Mouse (Mus musculus) embryo, embryonic 11 days (tissue): Measurements from ENCODE around the gene Cpne7.

ENCODE experiments used
- DNase-seq: peaks from one replicate; pipeline ENCODE4 v3.0.0-alpha.2; 2015

Cpne7 gene

DNA sequence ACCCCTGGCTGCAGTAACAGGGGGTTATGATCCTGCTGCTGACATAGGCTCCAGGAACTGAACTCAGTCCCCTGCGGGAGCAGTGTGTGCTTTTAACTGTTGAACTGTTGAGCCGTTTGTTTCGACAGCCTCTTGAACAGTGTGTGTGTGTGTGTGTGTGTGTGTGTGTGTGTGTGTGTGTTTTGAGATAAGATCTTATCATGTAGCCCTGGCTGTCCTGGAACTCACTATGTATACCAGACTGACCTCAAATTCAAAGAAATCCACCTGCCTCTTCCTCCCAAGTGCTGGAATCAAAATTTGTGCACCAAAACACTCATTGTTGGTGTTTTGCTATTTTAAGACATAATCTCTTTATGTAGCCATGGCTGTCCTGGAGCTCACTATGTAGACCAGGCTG lies 2.5 kb upstream of the Cpne7 start:
- no peak for DNase-seq

DNA sequence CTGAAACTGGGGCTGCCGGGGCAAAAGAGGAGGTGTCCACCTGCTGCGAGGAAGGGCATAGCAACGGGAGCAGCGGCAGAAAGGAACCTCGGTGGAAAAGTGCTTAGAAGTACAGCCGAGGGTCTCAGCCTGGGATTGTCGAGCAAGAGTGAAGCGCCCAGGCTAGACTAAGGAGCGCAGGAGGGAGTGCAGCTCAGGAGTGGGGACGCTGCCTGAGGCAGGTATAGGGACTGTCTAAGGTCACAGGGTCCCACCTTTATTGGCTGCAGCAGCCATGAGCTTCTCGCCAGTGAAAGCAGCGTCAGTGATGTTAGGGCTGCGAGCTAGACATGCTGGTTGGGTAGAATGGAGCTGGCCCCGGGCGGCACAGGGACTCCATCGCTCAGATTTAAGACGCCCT lies 570 bp downstream of the Cpne7 start:
- no peak for DNase-seq

DNA sequence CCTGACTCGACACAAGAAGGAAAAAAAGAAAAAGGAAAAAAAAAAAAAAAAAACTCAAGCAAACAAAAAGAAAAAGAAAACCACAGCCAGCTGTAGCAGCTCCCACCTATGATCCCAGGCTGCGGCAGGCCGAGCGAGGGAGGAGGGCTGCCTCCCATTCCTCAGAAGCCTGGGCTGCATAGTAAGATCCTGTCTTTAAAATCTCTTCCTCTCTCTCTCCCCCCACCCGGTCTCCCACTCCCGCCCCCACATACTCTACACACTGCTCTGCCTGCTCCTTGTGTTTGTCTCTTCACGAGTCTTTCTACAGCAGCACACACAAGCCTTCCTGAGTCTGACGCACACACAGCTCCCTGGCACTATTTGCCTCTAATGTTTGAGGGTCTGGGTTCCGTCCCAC lies 4.9 kb downstream of the Cpne7 start:
- DNase-seq, result no peak

DNA sequence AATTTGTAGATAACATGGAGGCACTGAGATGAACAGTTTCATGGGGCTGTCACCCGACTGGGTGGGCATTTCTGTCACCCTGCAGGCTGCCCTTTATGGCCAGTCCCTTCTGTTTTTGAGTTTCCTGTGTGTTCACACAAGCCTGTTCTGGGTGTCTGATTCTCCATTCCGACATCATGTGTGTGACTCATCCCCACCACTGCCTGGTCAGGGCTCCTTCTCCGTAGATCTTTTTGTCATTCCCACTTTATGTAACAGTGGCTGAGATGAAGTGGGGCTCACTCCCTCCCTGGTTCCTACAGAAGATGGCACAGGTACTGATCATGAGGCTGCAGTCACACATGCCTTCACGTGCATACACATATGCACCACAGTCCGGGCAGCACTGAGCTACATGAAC lies 5.5 kb downstream of the Cpne7 start:
- DNase-seq, result no peak

DNA sequence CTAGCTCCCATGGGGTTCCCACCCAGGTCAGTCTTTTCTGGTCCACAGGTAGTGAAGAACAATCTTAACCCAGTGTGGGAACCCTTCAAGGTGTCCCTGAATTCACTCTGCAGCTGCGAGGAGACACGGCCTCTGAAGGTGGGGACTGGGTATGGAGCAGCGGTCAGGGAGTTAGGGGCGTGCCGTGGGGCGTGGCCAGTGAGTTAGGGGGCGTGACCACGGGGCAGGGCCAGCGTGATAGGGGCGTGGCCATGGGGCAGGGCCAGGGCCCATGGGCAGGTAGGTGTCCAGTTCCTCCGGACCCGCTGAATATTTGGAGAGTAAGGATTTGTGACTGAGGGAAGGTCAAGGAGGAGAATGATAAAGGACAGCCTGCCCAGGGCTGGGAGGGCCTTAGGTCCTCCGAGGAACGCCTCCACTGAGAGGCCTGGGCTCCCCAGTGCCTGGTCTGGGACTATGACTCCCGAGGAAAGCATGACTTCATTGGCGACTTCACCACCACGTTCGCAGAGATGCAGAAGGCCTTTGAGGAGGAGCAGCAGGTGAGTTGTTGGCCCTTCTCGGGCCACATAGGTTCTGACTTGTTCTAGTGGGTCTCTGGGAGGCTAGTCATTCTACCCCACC lies 9.1 kb downstream of the Cpne7 start:
- peak; percentile 68 for DNase-seq

DNA sequence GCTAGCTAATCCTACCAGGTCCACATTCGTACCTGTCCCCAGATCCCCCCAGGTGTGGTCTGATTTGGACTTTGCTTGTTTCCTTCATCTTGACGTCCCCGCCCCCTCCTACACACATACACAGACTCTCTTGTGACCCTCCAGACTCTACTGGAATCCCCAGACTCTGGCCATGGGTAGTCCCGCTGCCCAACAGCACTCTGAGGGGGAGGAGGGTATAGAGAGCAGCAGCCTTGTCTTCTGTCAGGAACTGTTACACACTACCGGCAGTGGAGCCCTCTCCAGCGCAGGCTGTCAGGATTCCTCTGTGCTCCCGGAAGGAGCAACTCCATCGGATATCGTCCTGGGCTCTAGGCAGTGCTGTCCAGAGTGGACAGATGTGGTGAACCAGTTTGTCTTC lies 13.9 kb downstream of the Cpne7 start:
- no peak for DNase-seq

DNA sequence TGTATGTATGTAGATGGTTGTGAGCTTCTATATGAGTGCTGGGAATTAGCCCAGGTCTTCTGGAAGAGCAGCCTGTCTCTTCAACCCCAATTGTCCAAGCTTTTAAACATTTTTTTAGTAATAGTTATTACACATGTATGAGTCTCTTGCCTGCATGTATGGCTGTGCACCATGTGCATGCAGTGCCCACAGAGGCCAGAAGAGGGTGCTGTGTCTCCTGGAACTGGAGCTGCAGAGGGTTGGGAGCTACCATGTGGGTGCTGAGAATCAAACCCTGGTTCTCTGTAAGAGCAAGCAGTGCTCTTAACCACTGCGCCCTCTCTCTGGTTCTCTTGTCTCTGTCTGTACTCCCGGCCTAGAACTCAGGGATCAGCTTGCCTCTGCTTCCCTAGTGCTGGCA lies 15.8 kb downstream of the Cpne7 start:
- DNase-seq, result no peak

DNA sequence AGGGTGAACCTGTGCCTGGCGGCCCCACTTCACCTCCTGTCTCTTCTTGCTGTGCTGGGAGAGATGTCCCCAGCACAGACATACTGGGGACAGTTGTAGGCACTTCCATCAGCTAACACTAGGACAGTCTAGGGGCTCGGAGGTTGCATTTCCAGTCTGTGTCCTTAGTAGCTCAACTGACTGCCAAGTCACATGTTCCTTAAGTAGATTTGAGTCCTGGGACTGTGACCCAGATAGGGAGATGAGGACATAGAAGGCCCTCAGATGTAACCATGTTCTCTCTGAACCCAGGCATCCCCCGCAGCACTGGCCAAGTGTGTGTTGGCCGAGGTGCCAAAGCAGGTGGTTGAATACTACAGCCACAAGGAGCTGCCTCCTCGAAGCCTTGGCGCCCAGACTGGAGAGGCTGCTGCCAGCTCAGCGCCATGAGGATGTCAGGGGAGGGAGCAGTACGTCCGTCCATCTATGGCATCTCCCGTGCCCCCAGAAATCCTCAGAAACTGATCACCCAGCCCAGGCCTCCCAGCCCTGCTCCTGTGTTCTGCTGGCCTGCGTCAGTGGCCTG lies 17.1 kb downstream of the Cpne7 start:
- DNase-seq, result no peak

DNA sequence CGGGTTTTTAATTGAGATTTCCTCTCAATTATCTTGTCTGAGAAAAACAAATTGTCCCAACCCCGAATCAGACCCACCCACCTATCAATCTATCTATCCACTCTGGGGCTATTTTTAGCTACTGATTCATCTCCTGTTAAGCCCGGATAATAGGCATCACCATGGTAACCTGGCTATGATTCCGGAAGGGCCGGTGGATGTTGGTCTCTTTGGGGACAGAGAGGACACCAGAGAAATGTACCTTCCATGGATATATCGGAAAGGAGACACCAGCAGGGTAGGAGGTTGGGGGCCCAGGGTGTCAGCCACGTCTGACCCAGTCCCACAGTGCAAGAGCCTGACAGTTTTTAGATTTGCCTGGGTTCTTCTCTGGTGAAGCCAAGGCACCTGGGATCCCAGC lies 18.2 kb downstream of the Cpne7 start:
- DNase-seq, result peak; percentile 60

DNA sequence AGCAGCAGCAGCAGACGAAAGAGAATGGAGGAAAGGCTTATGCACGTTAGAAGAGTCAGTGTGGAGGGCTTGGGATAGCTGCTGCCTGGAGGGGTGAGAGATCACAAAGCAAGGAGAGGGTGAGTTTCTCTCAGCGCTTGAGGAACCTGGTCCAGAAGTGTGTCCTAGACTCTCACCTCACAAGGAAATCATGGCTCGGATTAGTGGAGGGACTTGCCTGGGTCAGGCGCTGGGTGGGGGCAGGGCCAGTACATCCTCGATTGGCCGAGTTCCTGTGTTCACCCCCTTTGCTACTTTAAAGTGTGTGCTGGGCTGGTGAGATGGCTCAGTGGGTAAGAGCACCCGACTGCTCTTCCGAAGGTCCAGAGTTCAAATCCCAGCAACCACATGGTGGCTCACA lies 18.6 kb downstream of the Cpne7 start:
- no peak for DNase-seq

DNA sequence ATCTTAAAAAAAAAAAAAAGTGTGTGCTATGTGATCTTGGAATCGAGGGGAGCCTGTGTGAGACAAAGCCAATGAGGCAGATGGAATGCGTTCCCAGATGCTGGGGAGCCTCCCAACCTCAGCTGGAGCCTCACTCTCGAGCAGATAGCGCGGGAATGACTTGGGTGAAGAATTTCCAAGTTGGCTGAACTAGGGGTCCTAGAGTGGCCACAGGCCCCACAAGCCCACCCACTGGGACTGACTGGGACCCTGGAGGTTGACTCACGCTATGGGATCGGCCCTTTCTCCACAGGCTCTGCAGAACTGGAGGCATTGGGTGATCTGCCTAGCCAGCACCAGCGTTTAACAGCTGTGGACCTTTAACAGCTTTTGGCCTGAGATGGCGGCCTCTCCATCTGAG lies 19.1 kb downstream of the Cpne7 start:
- DNase-seq, result no peak

DNA sequence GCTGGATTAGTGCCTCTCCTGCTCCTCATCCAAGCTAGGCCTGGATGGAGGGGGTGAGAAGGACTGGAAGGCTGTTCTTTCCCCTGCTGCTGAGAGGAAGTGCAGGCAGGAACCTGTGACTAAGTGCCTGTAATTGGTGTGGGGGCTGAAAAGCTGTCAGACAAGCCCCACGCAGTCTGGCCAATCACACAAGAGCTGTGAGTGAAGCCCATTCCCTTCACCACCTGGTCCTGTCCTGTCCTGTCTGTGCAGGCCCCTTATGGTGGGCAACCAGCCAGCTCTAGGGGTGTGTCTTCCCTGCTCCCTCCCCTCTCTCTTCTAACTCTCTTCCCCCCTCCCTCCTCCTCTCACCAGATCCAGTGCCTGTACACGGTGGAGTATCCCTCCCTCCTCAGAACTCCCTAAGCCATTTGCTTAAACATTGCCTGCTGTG lies 20.5 kb downstream of the Cpne7 start:
- peak; percentile 71 for DNase-seq

DNA sequence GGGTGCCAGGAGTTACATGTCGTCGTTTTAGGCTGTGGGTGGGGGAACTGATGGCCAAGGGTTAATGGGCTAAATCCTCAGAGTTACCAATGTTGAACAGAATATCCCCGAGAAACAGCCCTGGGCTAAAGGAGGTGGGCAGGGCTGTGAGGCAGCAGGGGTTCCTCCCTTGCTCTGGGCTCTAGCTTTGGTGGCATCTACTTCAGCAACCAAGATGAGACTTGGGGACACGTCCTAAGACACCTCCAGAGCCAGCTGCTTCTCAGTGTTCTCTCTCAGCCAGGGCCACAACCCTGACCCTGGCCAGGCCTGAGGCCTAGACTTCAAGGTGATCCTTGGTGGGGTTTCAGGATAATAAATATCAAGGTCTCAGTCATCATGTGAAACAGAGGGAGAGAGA lies 21.6 kb downstream of the Cpne7 start:
- DNase-seq, result no peak

DNA sequence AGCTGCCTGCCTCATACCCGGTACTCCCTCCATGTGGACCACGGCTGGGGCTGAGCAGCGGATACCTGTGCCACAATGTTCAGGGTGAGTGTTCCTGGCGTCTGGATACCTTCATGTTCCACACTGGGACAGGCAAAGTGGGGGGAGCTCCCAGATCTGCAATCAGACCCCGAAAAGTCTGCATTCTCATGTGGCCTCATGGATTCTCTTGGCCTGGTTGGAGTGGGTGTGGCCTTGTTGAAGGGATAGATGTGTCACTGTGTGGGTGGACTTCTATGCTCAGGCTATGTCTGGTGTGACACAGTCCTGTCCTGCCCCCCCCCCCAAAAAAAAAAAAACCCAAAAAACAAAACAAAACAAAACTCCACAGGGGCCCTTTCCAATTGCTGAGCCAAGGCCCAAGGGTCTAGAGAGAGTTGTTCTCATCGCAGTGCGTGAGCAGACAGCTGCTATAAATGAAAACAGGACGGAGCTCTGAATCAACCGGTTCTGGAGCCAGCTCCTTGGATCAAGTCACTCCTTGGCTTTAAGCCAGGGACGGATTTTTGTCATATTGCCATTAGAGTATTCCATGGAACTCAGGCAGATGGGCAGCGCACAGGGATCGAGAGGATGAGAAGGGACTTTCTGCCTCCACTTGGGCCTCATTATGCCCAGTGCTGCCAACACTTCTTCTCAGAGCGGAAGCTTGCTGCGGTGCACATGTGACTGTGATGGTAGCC lies 24.7 kb downstream of the Cpne7 start:
- no peak for DNase-seq

DNA sequence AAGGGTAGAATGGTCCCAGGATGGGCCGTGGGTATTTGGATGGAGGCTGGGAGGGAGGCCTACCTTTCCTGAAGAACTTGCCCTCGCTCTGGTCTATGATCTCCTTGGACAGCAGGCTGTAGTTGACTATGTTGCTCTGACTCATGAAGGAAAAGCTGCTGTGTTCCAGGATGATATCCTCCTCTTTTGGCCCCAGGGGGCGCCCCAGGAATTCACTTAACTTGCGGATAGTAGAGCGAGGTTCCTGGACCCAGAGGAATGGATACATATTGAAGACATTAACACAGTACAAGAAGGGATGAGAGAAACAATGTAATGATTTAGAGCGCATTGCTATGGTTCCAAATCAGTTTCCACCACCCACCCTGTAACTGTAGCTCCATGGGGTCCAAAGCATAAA lies 28.1 kb downstream of the Cpne7 start:
- peak; percentile 80 for DNase-seq

DNA sequence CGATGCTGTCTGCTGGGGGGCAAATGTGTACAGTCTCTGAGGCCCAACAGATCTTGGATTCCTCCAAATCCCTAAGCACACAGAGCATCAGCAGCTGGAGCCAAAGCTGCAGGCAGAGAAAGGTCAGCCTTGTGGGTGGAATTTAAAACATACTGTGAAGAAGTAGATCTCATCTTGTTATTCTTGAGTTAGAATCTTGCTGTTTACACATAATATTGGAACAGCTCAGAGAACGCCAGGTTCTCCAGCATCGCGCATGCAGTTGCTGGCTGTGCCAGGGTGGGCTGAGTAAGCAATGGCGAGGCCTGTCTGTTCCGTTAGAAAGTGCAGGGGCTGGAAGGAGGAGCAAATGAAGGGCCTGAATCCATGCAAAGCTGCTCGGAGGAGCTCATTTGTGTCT lies 29.2 kb downstream of the Cpne7 start:
- no peak for DNase-seq

DNA sequence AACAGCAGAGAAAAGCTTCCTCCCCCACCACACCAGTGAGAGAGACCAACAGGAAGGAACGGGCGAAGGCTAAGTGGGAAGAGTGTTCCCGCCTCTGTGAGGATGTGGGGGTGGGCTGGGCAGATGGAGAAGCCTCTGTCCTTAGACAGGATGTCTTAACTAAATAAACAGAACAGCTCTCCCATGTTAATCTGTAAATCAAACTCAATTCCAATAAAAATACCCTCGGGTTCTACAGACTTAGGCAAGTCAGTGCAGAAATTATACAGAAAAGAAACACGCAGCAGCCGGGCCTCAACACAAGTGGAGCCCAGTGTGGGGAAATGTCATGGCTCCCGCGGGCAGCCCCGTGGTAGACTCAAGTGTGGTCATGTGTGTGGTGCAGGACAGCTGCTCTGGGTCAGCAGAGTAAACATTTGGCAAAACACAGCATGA lies 33.6 kb downstream of the Cpne7 start:
- no peak for DNase-seq

DNA sequence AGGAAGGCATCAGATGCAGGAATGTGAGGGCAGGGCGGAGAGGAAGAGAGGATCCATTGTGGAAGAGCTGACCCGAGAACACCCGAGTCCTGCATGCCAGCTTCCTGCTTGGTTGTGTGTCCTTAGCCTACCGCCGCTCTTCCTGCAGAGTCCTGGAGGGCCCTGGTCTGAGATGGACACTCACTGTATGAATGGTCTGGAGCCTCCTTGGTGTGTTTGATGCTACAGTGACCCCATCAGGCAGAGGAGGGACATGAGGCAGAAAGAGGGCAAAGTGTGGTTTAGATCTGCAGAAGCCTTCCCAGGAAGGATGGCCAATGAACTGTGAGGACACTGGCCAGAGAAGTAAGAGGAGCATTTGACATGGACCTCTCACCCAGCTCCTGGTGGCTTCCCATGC lies 38.0 kb downstream of the Cpne7 start:
- DNase-seq, result no peak

DNA sequence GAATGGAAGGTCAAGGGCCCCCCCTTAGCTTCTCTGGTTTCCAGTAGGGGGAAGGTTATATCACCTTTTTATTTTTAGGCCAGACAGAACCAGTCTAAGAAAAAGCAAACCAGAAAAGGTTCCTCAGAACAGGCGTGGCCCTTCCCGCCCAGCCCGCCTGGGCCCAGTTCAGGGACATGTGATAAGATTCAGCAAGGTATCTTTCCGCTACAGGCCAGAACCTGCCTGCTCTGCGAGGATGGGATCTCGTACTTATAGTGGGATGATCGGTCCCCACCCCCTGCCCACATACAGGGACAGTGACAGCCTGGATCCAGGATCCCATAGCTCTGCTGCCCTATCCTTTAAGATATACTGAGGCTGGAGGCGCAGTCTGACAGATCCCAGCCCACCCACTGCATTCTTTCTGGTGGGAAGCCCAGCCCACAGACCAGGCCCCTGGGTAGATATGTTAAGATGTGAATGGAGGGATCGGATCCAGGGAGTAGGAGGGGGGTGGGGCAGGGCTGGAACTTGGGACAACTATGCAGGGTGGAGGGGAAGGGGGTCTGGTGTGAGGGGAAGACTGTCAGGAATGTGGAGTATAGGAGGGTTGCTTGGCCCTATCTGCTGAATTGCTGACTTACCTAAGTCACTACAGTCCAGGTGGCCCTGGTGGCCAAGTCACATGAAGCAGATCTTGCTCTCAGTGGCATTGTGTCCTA lies 39.0 kb downstream of the Cpne7 start:
- no peak for DNase-seq

DNA sequence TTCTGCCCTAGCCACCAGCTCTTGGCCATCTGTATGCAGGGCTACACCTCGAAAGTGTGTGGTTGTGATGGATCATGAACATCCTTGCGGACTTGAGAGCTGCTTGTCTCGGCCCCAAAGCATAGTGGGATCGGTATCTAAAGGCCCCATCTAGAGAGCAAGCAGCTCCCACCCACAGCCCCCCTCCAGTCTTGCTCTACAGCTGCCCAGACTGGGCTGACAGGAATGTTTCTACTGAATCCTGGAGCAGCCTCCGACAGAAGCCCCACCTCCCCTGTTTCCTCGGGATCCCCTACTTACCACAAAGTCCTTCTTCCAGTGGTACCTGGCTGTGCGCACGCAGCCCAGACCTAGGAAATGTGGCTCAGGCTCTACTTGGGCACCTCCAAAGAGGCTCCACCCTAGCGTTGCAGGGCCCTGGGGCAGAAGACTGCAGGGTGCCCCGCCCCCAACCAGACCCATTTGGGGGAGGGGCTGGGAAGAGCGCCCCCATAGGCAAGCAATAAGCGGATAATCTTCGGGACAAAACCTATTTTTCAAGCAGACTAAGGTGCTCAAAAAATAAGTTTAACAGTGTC lies 40.8 kb downstream of the Cpne7 start, which contains the start of gene Sult5a1:
TSS of gene Sult5a1 (minus strand) at position 428 of the 578 bp plus-strand sequence.
- peak; percentile 42 for DNase-seq

DNA sequence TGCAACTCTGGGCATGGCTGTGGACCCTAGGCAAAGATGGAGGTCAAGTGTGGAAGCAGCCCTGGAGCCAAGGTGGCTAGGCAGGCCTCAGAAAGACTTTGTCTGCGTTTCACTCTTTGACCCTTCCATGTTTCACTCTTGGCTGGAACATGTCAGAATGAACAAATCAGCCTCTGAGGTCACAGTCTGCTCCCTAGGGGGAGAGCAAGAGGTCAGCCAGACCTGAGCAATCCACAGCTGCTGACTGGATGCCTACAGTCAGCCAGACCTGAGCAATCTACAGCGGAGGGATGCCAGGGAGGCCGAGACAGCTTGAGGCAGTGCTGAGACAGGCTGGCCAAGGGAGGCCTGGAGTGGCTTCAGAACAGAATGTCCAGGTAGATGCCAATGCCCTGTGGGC lies 64.2 kb downstream of the Cpne7 start:
- peak; percentile 77 for DNase-seq
